Mouse (Mus musculus) gastrocnemius, postnatal 4 days (tissue): Measurements from ENCODE around the gene Rfx8. TPM values are rescaled to one million over a fixed set of nuclear protein-coding genes. Genes with fewer than 3 reads are reported as not detected.

ENCODE experiments used
- DNase-seq, 2 experiments: peaks; one replicate each; pipeline ENCODE4 v3.0.0; 2021 to 2022; ENCODE audit warnings: low spot score in 2 of 2, mixed read lengths in 2 of 2
- long read RNA-seq, 2 experiments: library from polyadenylated mRNA; stranded (forward); transcript quantifications; one replicate each; pipeline ENCODE4 v2.0.0; 2021
- total RNA-seq, 2 experiments: library from RNA; stranded (reverse); gene quantifications; 2 replicates each; pipeline ENCODE4 v1.2.3; 2021

Rfx8 gene
- under 1 TPM in 1 of 2 experiments, not detected in 1; 0.41 TPM for total RNA-seq
- long read RNA-seq, experiment 1, result 0 reads
- long read RNA-seq, experiment 2, partial matches to known transcripts, result 0 of 1 reads
- long read RNA-seq, experiment 2, other reads (novel, unspliced or antisense), result 1 of 1 reads

DNA sequence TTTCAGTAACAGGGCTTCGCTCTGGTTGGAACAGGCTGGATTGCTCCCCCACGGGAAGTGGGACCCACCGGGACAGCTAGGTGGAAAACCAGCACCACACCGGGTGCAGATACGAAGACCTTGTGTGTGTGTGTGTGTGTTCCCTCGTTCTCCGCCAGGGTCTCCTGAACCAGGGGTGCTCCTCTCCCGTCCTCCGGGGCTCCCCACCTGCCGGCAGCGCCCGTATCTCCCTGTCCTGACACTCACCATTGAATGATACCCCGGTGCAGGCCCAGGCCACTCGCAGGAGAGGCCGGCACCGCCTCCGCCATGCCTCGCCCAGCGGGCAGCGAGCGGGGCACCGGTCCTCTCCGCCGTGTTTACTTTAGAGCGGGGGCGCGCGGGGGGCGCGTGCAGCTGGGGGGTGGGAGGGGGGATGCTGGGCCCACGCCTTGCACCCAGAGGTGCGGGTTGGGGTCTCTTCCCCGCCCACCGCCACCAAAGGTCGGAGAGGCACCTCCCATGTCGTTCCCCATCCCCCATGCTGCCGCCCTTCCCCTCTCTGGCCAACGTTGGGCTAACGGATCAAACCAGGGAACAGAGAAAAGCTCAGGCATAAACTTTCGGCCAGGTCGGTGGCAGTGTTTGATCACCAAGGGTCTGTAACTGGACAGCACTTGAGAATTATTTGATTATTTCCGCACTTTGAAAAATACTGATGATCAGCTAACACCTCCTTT lies at the start of gene Rfx8:
Gene Rfx8, minus strand, starts transcription at position 366 of the 719 bp plus-strand sequence.
- no peak for DNase-seq

DNA sequence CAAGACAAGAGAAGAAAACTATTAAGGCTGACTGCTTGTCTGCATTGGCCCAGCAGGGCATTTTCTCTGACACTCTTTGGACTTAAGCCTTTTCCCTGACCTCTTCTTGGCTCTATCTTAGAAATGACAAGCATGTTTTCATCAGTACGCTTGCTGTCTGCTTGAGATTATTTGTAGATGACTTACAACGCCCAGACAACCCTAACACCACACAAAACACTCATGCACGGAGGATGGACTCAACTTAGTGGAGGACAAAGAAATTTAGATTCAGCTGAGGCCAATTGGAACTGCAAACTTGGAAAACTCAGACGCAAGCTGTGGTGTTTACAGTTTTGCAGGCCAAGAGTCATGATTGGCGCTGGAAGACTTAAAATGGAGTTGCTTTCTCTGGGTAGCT lies 49.6 kb upstream of the Rfx8 start:
- no peak for DNase-seq

DNA sequence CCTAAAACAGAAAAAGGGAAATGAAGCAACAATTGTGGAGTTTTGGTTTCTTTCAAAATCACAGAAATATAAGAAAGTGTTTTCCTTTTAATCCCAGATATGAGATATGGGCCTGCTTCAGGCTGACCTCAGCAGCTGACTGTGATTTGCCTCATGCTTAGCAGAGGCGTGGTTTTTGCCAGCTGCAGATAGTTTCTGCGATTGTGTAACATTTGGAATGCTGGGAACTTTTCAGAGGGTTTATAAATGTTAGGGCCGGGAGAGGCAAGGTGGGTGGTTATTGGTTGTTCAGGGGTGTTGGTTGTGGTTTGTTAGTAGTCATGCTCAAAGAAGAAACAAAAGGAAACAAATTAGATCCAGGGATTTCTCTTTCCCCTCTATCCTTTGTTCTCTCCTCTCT lies 47.2 kb upstream of the Rfx8 start:
- DNase-seq, result no peak

DNA sequence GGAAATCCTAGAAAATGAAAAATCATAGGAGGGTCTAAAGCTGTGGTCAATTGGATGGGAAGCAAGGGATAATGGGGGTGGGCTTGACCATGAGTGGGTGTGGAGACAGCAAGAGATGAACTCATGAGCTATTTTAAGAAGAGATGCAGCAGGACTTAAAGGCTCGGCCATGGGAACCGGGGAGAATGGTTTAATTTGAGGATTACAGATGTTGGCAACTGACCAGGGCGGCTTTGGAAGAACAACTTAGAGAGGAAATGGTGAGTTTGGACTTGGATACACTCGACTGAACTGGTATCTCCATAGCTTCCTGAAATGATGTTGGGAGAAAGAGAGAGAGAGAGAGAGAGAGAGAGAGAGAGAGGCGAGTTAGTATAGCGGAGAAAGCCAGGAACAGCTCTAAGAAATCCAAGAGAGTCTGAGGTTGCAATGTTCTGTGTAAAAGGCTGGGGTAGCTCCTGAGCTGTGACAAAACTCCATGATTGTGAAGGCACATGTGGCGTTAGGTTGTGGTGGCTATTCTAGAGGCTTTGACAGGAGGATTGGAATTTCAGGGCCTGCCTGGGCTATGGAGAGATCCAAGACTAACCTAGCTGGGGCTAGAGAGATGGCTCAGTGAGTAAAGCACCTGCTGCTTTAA lies 45.2 kb upstream of the Rfx8 start:
- DNase-seq, result peak in 1 of 2 experiments; percentile 58

DNA sequence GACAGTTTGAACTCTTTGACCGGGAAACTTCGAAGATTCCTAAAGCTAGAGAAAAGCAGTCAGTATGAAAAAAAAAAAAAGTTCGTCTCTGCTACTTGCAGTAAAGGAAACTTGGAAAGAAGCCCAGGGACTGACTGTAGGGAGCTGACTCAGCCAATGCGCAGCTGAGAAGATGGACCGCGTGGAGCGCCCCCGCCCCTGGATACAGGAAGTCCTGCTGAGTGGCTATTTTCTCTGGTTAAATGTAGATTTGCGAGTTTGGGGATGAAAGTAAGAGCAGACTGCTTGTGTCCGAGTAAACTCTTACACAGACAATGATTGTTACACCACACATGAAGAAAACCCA lies 41.2 kb upstream of the Rfx8 start:
- peak; percentile 53 to 85 for DNase-seq

DNA sequence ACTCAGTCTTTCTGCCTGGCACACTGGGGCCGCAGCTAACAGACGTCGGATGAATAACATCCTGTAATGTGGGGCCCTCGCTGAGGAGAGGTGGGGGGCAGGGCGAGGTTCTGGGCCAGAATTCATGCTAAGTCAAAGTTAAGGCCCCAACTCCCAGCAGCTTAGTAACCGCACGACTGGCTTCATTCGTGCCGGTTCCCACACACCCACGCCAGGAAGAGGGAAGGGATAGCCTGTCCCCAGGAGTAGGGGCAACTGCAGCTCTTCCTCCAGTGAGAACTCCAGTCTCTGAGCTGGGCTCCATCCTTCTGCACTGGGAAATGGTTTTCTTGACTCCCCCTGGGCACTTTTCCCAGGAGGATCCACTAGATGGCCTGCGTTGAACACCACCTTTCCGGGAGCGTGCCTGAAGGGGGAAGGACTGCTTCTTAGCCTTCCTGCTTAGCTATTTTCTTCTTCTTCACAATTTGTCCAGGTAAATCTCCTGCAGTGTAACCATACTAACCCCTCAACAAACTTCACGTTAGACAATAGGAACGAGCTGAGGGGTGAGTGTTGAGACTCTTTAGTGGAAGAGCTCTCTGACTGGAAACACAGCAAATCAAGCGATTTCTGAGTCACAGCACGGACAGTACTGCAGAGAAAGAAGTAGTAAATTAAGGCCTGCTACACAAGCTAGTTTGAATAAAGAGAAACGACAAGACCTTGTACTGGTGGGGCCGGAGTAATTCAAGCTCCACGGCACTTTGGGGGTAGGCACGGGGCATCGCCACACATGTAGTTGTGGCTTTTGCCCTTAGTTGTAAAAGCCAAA lies 40.6 kb upstream of the Rfx8 start:
- DNase-seq, result peak in 1 of 2 experiments; percentile 48

DNA sequence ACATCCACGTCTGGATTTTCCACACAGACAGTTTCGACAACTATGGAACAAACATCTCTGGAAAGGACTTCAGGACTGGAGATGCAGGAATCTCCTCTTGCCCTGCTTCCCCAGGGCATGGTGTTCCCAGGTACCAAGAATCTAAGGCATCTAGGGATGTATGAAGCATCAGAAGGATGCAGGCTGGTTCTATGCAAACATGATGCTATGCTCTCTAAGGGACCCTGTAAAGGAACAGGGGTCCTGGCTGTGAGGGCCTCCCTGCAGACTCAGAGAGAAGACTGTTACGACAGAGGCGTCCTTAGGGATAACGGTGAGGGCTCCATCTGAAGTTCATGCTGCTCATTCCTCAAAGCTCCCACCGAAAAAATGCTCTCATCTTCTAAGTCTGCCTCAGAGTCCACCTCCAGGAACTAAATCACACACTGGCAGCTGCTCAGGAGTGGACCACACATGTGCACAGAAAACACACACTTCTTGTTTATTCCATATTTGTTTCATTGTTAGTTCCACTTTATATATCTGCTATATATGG lies 39.5 kb upstream of the Rfx8 start:
- DNase-seq, result no peak

DNA sequence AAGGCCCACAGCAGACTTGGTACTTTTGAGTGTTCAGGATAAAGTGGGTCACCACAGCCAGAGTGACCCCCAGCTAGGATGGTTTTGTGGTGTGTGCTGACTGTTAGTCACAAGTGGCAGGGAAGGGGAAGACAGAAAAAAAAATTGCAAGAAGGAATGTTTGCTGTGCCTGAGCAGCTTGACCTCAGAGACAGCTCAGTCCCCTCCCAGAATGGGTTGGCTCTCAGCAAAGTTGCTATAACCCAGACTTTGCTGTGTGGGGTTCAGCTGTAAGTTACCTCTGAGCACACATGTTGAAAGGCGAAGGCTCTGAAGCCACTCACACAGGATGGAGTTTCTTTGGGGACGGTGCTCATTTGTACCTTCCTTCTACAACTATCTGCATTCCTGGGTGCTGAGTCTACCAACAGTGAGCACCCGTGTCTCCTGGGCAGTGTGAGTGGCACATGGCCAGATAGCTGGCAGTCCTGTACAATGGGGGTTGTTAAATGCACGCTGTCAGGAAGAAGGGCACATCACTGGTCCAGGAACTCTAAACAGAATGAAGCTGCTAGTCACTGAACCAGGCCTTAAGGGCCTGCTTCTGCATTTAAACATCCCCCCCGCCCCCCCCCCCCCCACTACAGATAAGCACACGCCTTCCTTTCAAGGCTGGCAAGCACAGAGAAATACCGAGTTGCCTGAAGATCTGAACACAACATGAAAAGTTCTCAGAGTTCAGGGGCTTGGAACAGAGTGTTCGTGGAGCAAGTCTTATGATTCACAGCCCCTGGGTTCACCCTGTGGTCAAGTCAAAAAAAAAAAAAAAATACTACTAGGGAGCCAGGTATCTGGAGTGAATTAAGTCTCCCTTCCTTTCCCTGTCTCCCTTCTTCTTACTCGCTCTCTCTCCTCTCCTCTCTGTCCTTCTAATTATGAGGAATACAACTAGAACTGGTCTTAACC lies 38.7 kb upstream of the Rfx8 start:
- no peak for DNase-seq

DNA sequence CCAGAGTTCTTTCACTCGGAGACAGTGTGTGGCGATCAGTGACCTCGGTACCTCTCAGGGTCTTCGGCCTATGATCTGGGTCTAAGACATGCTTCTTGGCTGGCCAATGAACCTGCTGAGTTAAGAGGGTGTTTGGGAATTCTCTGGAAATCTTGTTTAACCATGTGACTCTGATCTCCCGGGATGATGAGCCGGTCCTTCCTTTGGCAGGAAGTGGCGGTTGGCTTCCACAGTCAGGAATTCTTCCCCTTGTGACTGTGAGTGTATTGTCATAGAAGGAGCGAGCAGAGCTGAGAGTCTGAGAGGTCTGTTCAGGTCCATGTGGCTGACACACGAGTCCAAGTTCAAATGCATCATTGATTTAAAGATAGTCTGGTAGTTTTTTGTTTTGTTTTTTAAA lies 37.4 kb upstream of the Rfx8 start:
- peak in 1 of 2 experiments; percentile 60 for DNase-seq

DNA sequence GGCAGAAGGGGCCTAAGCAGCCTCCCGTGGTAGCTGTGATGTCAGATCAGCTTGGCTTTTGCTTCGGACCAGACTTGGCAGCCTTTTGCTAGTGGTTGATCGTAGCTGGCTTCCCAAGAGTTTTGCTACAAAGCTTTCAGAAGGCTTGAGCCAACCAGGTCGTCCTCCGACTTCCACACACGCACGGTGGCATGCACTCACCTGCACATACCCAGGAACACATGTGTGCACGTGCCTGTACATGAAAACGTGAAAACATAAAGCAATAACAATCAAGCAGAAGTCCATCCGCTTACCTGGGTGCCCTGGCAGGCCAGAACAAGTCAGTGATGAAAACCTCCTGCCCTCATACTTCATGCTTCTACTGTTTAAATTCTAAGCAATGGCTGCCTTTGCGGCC lies 36.2 kb upstream of the Rfx8 start:
- no peak for DNase-seq

DNA sequence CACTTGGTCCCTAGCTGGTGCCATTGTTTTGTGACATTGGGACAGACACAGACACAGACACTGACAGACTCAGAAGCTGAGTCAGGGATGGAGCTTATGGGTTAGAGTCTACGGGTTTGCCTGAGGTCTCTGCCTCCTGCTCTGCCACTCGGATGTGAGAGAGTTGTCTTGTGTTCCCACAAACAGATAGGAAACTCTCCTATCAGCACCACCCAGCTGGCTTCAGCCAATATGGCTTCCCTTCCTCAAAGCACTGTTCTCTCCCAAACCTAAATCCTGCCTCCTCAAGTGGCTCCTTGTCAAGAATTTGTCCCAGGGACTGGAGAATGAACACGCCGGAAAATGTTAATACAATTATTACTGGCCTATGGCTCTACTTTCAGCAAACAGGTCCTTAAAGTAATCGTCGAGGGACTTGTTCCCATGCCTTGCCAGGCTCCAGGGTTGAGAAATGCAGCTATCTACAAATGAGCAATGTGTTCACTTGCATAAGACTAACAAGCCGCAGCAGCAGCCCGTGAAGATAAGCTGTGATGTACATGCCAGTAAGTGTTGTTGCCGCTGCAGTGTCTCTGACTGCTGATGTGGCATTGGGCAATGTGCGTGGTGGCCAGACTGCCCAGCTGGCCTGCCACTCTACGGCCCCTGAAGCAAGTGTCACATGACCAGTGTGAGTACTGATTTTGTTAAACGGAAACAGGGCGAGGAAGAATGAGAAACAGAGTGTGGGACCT lies 33.6 kb upstream of the Rfx8 start:
- DNase-seq, result peak in 1 of 2 experiments; percentile 9

DNA sequence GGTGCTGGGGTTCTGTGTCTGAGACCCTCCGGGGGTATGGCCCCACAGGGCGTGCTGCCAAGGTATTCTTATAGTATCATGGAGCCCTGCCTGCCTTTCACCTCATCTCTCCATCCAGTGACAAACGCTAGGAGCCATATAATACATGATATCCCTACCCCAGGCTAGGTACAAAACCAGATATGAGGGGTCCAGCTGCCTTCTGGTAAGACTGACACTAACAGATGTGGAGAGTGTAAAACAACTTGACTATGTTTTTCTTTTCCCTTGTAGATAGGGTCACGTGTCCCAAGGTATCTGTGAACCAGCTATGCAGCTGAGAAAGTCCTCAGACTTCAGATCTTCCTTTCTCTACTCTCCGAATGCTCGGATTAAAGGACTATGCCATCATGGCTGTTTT lies 30.7 kb upstream of the Rfx8 start:
- no peak for DNase-seq

DNA sequence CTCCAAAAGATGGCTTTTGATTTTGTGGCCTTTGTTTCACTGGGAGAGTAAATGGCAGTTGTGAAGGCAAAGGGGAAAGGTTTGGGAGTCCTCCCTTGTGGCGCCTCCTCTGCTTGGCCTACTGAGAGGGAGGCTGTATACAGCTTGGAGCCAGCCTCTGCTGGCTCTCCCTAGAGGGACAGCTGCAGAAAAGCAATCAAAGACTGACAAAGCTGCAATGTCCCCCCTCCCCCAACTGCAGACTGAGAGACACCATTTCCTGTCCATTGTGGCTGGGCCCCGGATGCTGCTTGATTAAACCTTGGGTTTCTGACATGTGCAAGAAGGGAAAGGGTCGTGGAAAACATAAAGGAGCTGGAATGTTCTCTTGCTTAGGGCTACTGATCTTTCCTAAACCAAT lies 28.9 kb upstream of the Rfx8 start:
- peak in 1 of 2 experiments; percentile 24 for DNase-seq

DNA sequence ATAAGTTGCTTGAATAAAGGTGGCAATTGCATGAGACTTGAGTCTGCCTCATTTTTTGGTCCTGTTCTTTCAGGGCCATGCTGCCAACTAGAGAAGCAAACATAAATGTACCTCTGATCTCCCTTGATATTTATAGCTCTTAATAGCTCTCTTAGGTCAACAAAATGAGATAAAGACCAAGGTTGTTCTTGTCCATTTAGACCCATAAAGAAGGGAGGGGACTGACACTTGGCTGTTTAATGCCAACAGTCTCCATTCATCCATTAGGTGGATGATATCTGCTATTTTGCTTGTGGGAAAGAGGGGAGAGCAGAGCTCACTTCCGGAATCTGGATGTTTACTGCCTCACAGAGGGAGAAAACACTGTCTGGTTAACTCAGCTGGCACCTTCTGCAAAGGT lies 28.4 kb upstream of the Rfx8 start:
- DNase-seq, result no peak

DNA sequence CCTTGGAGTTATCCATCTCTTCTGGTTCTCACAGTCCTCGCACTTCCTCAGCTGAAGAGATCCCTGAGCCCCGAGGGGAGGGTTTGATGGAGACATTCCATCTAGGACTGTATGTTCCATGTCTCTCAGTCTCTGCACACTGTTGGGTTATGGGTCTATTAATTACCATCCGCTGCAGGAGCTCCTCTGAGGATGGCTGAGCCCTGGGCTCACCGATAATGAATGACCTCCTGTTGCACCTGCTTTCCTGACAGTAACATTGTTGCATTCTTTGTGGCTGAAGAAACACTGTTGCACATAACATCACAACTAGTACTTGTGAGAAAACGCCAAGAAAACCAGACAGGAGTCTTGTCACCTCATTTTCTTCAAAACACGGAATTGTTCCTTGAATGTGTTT lies 27.9 kb upstream of the Rfx8 start:
- no peak for DNase-seq

DNA sequence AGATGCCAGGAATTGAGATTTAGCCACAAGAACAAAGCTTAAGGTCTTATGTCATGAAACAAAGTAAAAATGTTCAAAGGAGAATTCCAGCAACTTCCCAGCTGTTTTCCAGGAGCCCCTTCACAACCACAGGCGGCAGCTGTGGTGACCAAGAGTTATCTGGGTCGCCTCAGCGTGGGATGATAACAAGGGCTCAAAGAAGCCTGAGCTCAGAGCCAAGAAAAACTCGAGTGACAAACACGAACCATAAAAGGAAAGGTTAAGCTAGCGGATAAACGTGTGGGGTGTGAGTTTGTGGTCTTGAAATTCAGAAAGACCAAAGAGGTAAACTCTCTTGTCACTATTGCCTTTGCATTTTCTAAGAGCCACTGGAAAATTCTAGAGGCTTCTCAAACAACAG lies 25.7 kb upstream of the Rfx8 start:
- DNase-seq, result peak in 1 of 2 experiments; percentile 8

DNA sequence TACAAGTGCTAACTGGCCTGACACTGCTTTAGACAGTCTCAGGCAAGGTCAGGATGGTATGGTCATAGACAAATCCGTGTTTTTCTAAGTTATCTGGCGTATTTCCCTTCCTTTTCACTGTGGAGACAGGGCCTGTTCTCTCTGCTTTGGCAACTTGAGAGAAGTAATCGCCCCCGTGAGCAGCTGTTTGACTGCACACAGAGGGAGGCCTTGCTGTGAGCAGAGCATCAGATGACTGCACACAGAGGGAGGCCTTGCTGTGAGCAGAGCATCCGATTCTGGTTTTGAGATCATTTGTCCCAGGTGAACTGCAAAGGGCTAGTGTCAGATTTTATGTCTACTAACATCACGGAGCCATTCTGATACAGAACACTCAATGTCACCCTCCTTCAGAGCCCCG lies 20.2 kb upstream of the Rfx8 start:
- no peak for DNase-seq

DNA sequence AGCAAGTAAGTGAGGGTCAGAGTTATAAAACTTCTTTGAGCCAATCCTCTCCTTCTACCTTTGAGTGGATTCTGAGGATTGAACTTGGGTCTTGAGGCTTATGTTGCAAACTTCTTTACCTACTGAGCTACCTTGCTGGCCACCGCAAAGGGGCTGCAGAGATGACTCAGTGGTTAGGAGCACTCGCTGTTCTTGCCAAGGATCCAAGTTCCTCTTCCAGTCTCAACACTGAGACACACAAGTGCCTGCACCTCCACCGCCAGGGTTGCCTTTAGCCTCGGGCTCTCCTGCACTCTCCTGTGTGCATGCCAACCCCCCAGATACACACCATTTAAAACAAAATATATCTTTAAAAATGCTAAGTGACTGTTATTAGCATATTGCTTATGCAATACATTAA lies 19.2 kb upstream of the Rfx8 start:
- DNase-seq, result no peak

DNA sequence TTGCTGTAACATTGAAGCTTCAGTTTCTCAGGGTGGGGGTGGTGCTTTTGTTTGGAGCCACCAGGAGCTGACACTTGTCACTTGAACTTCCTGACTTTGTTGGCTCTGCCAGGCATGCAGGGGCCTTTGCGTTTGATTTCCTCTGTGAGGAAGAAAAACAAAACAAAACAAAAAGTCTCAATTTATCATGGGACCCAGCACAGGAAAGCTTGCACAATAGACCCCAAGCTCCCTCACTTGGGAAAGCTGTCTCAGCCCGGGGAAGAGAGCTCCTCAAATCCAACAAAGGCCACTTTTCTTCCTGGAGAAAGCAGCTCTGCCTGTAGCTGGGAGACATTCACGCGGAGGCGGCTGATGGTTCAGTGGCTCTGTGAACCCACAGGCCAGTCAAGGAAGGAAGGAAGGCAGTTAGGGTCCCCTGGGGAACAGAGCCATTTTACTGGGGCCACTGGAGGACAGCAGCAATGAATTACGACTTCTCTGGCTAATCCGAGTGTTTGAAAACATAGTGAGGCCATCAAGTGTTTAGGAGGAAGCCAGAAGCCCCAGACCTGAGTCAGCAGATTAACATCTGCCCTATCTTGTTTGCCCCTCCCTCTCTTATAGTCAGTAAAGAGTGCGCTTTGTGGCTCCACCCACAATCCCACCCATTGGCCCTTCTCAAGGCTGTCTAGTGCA lies 15.3 kb upstream of the Rfx8 start:
- no peak for DNase-seq
